Mouse (Mus musculus): Measurements from ENCODE around the gene Pecam1. TPM values are rescaled to one million over a fixed set of nuclear protein-coding genes. Genes with fewer than 3 reads are reported as not detected.
A peak's percentile ranks its signal among the peaks of the same experiment; 100 is the strongest.

Gene Pecam1
- polyA plus RNA-seq, 1 experiment from 2014 or later, result 89.5 TPM

GRCm38 (mm10) chr11:106667855-106668254 lies 82.6 kb downstream of the Pecam1 start:
- Histone ChIP-seq H3K36me3 (ENCODE audit: insufficient read depth) (no peaks in the 10 kb centered on the region), H3K4me2 (no peak overlapping the region), H3K4me1 (ENCODE audit: insufficient read depth) (peaks cover 7% of the 10 kb centered on the region), H3K27ac (ENCODE audit: low read depth) (peak overlapping the region; percentile 12; the same call in 1 of the 2 replicates), H3K9me3 (ENCODE audit: low read depth, low read length) (no peaks in the 10 kb centered on the region), H3K27me3 (ENCODE audit: insufficient read depth, low read length) (no peaks in the 10 kb centered on the region), H3K4me3 (ENCODE audit: low read depth, low read length) (no peak overlapping the region), H3K9ac (no peak overlapping the region)
- DNase-seq (no peak), ATAC-seq (ENCODE audit: insufficient read depth) (no peak)
- TF ChIP-seq CTCF (IDR thresholded peaks at IDR 0.05; ENCODE audit: low read depth), result no peak
- whole genome bisulfite sequencing, result 67% methylated on average over 11 of the region's 11 CpGs

GRCm38 (mm10) chr11:106666470-106667107 lies 83.8 kb downstream of the Pecam1 start:
- no peak overlapping the region for H3K27ac ChIP-seq (ENCODE audit: low read depth)
- H3K9ac ChIP-seq, result no peak overlapping the region
- no peaks in the 10 kb centered on the region for H3K36me3 ChIP-seq (ENCODE audit: insufficient read depth)
- H3K4me3 ChIP-seq (ENCODE audit: low read depth, low read length), result no peak overlapping the region
- TF ChIP-seq CTCF (IDR thresholded peaks at IDR 0.05; ENCODE audit: low read depth), result no peak
- WGBS, result 71% methylated on average over 14 of the region's 14 CpGs
- peaks cover 7% of the 10 kb centered on the region for H3K4me1 ChIP-seq (ENCODE audit: insufficient read depth)
- no peaks in the 10 kb centered on the region for H3K27me3 ChIP-seq (ENCODE audit: insufficient read depth, low read length)
- no peaks in the 10 kb centered on the region for H3K9me3 ChIP-seq (ENCODE audit: low read depth, low read length)
- no peak overlapping the region for H3K4me2 ChIP-seq
- ATAC-seq (ENCODE audit: insufficient read depth) (no peak), DNase-seq (no peak)

GRCm38 (mm10) chr11:106665841-106666240 lies 84.6 kb downstream of the Pecam1 start:
- TF ChIP-seq CTCF (IDR thresholded peaks at IDR 0.05; ENCODE audit: low read depth), result no peak
- no peaks in the 10 kb centered on the region for H3K9me3 ChIP-seq (ENCODE audit: low read depth, low read length)
- H3K27me3 ChIP-seq (ENCODE audit: insufficient read depth, low read length), result no peaks in the 10 kb centered on the region
- no peak overlapping the region for H3K4me3 ChIP-seq (ENCODE audit: low read depth, low read length)
- H3K36me3 ChIP-seq (ENCODE audit: insufficient read depth), result no peaks in the 10 kb centered on the region
- H3K4me2 ChIP-seq, result no peak overlapping the region
- H3K4me1 ChIP-seq (ENCODE audit: insufficient read depth), result peaks cover 7% of the 10 kb centered on the region
- ATAC-seq (ENCODE audit: insufficient read depth), result no peak
- no peak for DNase-seq
- H3K9ac ChIP-seq, result no peak overlapping the region
- WGBS, result 82% methylated on average over 2 of the region's 2 CpGs
- no peak overlapping the region for H3K27ac ChIP-seq (ENCODE audit: low read depth)

GRCm38 (mm10) chr11:106665328-106665727 lies 85.1 kb downstream of the Pecam1 start:
- H3K9ac ChIP-seq, result no peak overlapping the region
- H3K4me1 ChIP-seq (ENCODE audit: insufficient read depth), result peaks cover 12% of the 10 kb centered on the region
- H3K27ac ChIP-seq (ENCODE audit: low read depth), result no peak overlapping the region
- no peaks in the 10 kb centered on the region for H3K27me3 ChIP-seq (ENCODE audit: insufficient read depth, low read length)
- no peak overlapping the region for H3K4me3 ChIP-seq (ENCODE audit: low read depth, low read length)
- ATAC-seq (ENCODE audit: insufficient read depth) (no peak), DNase-seq (no peak)
- H3K36me3 ChIP-seq (ENCODE audit: insufficient read depth), result no peaks in the 10 kb centered on the region
- 76% methylated on average over 4 of the region's 4 CpGs for WGBS
- TF ChIP-seq CTCF (IDR thresholded peaks at IDR 0.05; ENCODE audit: low read depth), result no peak
- H3K9me3 ChIP-seq (ENCODE audit: low read depth, low read length), result no peaks in the 10 kb centered on the region
- no peak overlapping the region for H3K4me2 ChIP-seq

- TF ChIP-seq CTCF (IDR thresholded peaks at IDR 0.05; ENCODE audit: low read depth), result no peak
- no peak overlapping the region for H3K4me2 ChIP-seq
- H3K9ac ChIP-seq, result no peak overlapping the region
- peaks cover 15% of the 10 kb centered on the region for H3K4me1 ChIP-seq (ENCODE audit: insufficient read depth)
- no peaks in the 10 kb centered on the region for H3K9me3 ChIP-seq (ENCODE audit: low read depth, low read length)
- ATAC-seq (ENCODE audit: insufficient read depth), result no peak
- no peaks in the 10 kb centered on the region for H3K27me3 ChIP-seq (ENCODE audit: insufficient read depth, low read length)
- H3K36me3 ChIP-seq (ENCODE audit: insufficient read depth), result no peaks in the 10 kb centered on the region
- WGBS, result 72% methylated on average over 8 of the region's 8 CpGs
- H3K27ac ChIP-seq (ENCODE audit: low read depth), result no peak overlapping the region
- no peak overlapping the region for H3K4me3 ChIP-seq (ENCODE audit: low read depth, low read length)
- DNase-seq, result no peak
Observed at GRCm38 (mm10) chr11:106664691-106665090, 85.7 kb downstream of the Pecam1 start.

GRCm38 (mm10) chr11:106663838-106664237 lies 86.6 kb downstream of the Pecam1 start:
- Histone ChIP-seq H3K4me1 (ENCODE audit: insufficient read depth) (peaks cover 21% of the 10 kb centered on the region), H3K9me3 (ENCODE audit: low read depth, low read length) (no peaks in the 10 kb centered on the region), H3K27me3 (ENCODE audit: insufficient read depth, low read length) (no peaks in the 10 kb centered on the region), H3K27ac (ENCODE audit: low read depth) (peak overlapping the region; percentile 33; the same call in 1 of the 2 replicates), H3K9ac (no peak overlapping the region), H3K4me2 (no peak overlapping the region), H3K36me3 (ENCODE audit: insufficient read depth) (no peaks in the 10 kb centered on the region), H3K4me3 (ENCODE audit: low read depth, low read length) (no peak overlapping the region)
- DNase-seq (no peak), ATAC-seq (ENCODE audit: insufficient read depth) (no peak)
- no peak for TF ChIP-seq CTCF (IDR thresholded peaks at IDR 0.05; ENCODE audit: low read depth)
- WGBS, result 60% methylated on average over 6 of the region's 6 CpGs

GRCm38 (mm10) chr11:106662634-106663407 lies 87.6 kb downstream of the Pecam1 start:
- 84% methylated on average over 10 of the region's 11 CpGs for WGBS
- H3K27me3 ChIP-seq (ENCODE audit: insufficient read depth, low read length), result no peaks in the 10 kb centered on the region
- H3K9me3 ChIP-seq (ENCODE audit: low read depth, low read length), result no peaks in the 10 kb centered on the region
- DNase-seq, result no peak
- H3K4me1 ChIP-seq (ENCODE audit: insufficient read depth), result peaks cover 24% of the 10 kb centered on the region
- H3K4me2 ChIP-seq, result no peak overlapping the region
- ATAC-seq (ENCODE audit: insufficient read depth), result no peak
- no peaks in the 10 kb centered on the region for H3K36me3 ChIP-seq (ENCODE audit: insufficient read depth)
- H3K4me3 ChIP-seq (ENCODE audit: low read depth, low read length), result no peak overlapping the region
- TF ChIP-seq CTCF (IDR thresholded peaks at IDR 0.05; ENCODE audit: low read depth), result no peak
- no peak overlapping the region for H3K27ac ChIP-seq (ENCODE audit: low read depth)
- no peak overlapping the region for H3K9ac ChIP-seq

Data from lung, embryonic 14.5 days (tissue).